Mouse (Mus musculus): ENCODE measurements around the gene Slc4a8.

Gene Slc4a8

GRCm38 (mm10) chr15:100832784-100833183 is 71.2 kb downstream of the Slc4a8 start:
- peak; percentile 7 for DNase-seq

- no peak for DNase-seq
Observed at GRCm38 (mm10) chr15:100836729-100837128, 75.2 kb downstream of the Slc4a8 start.

- peak; percentile 82 for DNase-seq
Observed at GRCm38 (mm10) chr15:100838607-100839207, 77.2 kb downstream of the Slc4a8 start.

GRCm38 (mm10) chr15:100844336-100844735 is 82.8 kb downstream of the Slc4a8 start:
- DNase-seq, result no peak

GRCm38 (mm10) chr15:100845049-100845879 is 83.7 kb downstream of the Slc4a8 start:
- peak; percentile 77 for DNase-seq

- DNase-seq, result no peak
Observed at GRCm38 (mm10) chr15:100847193-100847592, 85.6 kb downstream of the Slc4a8 start.

GRCm38 (mm10) chr15:100857586-100857985 is 96.0 kb downstream of the Slc4a8 start:
- no peak for DNase-seq

GRCm38 (mm10) chr15:100860856-100861255 is 99.3 kb downstream of the Slc4a8 start:
- no peak for DNase-seq

GRCm38 (mm10) chr15:100865556-100865955 is 104.0 kb downstream of the Slc4a8 start:
- DNase-seq, result no peak

GRCm38 (mm10) chr15:100869558-100869957 is 108.0 kb downstream of the Slc4a8 start, which contains the start of gene Scn8a:
Gene Scn8a, plus strand, starts transcription at chr15:100869858.
- DNase-seq, result no peak

- DNase-seq, result peak; percentile 81
Observed at GRCm38 (mm10) chr15:100870001-100870774, 108.6 kb downstream of the Slc4a8 start.

GRCm38 (mm10) chr15:100870775-100871106 is 109.2 kb downstream of the Slc4a8 start:
- DNase-seq, result peak; percentile 72

- no peak for DNase-seq
Observed at GRCm38 (mm10) chr15:100871107-100872011, 109.8 kb downstream of the Slc4a8 start.

GRCm38 (mm10) chr15:100873155-100873554 is 111.6 kb downstream of the Slc4a8 start:
- peak; percentile 93 for DNase-seq
